Mouse (Mus musculus) cerebellum, adult 18-20 months (tissue): ENCODE data around the gene Dlgap3.

Source experiments
- DNase-seq, 2 experiments: peaks; one replicate each; pipeline ENCODE4 v3.0.0; 2021

Dlgap3 gene

DNA sequence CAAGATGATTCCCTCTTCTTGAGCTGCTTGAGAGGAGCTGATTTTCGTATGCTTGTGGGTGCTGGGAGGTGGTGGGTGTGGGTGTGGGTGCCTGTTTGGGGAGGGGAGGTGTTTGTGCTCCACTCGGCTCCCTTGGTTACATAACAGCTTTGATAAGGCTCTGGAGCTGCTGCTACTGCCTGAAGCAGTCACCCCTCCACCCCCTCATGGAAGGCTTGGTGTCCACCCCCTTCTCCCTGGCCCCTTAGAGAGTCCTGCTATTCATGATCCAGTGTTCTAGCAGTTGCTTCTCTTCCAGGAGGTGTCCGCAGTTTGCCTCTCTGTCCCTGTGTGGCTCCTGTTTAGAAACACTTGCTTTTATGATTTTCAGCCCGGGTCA lies 5.9 kb downstream of the Dlgap3 start:
- DNase-seq, result peak in 1 of 2 experiments; percentile 20

- no peak for DNase-seq
Observed at GRCm38 (mm10) chr4:127177961-127178360, 9.0 kb downstream of the Dlgap3 start.

DNA sequence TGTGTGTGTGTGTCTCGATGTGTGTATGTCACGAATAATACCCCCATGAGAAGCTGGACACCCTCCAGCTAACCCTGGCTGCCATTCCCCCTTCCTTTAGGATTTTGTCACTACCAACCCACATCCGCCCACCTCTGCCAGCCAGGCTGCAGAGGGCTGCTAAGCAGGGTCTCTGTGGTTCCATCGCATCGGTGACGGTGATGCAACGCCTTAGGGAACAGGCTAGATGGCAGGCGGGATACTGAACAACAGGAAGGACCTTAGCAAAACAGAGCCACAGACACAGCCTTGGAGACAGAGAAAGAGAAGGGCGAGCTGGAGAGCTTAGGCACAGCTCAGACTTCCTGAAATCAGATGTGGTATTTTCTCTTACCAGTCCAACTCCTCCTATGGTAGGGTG lies 9.7 kb downstream of the Dlgap3 start:
- DNase-seq, result peak in 1 of 2 experiments; percentile 10

- peak; percentile 19 to 24 for DNase-seq
Observed at GRCm38 (mm10) chr4:127179469-127180449, 10.8 kb downstream of the Dlgap3 start.

GRCm38 (mm10) chr4:127180450-127180840 lies 11.4 kb downstream of the Dlgap3 start:
- DNase-seq, result peak in 1 of 2 experiments; percentile 13

- no peak for DNase-seq
Observed at GRCm38 (mm10) chr4:127181010-127181409, 12.0 kb downstream of the Dlgap3 start.

GRCm38 (mm10) chr4:127183867-127184266 lies 14.9 kb downstream of the Dlgap3 start:
- DNase-seq, result peak; percentile 86 to 91

GRCm38 (mm10) chr4:127190921-127191320 lies 21.9 kb downstream of the Dlgap3 start:
- no peak for DNase-seq

DNA sequence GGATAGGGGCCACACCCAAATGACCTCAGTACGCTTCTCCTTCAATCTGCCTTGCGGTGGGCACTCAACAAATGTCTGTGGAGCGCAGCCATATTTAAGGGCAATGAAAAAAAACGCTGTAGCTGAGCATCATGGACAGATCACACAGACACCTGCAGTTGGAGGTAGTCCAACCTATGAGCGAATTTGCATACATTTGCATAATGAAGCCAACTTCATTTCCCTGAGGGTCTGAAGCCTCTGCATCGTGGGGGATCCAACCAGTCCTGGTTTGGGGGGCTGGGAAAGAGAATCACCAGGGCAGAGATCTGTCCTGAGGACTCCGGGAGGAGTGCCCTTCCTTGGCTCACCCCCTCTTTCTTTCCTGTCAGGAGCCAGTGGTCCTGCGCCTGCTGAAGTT lies 23.7 kb downstream of the Dlgap3 start:
- no peak for DNase-seq

DNA sequence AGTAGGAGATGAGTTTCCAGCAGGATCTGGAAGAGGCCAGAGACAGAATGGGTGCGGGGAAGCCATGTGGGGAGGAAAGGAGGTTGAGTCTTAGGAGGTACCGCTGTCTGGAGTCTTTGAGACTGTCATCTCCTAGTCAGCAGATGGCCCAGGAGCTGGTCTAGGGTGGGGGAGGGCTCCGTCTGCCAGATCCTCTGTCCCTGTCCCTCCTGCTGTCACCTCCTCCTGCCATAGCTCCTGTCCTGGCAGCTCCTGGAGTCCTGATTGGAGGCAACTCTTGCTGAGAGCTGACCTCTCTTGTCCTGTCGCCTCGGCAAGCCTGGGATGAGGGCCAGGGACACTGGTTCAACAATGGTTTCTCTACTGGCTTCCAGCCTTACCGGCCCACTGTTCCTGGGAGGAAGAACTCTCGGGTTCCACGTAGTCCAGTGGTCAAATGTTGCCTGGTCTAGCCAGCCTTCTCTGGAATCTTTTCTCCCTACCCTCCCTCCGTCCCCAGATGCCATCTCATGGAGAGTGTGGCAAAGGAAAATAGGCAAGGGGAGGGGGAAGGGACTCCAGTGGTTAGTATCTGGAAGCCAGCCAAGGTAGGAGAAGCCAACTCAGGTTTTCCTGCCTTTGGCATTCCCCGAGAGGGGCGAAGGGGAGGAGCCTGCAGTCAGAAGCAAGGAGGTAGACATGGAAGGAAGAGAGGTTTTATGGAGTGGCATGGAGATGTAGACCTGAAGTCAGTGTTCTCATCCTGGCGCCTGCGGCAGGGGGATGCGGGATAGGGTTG lies 24.6 kb downstream of the Dlgap3 start:
- peak; percentile 95 to 99 for DNase-seq

GRCm38 (mm10) chr4:127194477-127195269 lies 25.7 kb downstream of the Dlgap3 start:
- DNase-seq, result no peak

DNA sequence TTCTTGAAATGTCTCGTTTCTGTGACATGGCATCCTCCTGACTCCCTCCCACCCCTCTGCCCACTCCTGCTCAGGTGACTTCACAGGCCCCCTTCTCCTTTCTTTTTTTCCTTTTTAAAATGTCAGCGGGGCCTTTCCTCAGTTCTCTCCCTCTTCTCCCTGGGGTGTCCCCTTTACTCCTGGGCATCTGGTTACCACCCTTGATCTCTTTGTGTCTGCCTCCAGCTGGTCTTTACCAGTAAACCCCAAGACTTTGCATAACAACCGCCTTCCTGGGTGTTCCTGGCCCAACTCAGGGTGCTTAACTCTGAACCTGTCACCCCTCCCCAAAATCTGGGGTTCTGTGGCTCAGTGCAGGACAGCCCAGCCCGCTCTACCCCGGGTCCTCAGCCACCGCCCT lies 29.6 kb downstream of the Dlgap3 start:
- no peak for DNase-seq

- no peak for DNase-seq
Observed at GRCm38 (mm10) chr4:127199406-127199805, 30.4 kb downstream of the Dlgap3 start.

DNA sequence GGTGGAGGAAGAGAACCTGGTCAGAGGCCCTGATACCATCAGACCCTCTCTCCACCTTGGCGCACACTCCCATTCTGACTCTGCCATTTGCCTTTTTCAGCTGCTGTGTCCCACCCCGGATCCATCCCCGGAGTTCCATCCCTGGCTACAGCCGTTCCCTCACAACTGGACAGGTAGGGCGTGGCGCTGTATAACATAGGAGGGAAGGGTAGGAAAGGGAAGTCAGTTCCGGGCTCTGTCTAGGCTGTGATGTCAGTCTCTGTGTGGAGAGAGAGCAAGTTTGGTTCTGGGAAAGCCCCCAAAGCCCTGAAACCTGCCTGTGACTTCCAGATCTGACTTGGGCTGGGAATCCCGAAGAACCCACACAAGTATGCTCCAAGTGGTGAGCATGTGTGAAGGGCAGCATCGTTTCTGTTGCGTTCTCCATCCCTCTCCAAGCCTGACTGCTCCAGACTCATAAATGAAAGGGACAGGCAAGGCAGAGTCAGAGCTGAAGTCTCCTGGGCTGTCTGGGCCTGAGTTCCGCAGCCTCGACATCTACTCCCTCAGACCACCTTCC lies 31.2 kb downstream of the Dlgap3 start:
- DNase-seq, result no peak

DNA sequence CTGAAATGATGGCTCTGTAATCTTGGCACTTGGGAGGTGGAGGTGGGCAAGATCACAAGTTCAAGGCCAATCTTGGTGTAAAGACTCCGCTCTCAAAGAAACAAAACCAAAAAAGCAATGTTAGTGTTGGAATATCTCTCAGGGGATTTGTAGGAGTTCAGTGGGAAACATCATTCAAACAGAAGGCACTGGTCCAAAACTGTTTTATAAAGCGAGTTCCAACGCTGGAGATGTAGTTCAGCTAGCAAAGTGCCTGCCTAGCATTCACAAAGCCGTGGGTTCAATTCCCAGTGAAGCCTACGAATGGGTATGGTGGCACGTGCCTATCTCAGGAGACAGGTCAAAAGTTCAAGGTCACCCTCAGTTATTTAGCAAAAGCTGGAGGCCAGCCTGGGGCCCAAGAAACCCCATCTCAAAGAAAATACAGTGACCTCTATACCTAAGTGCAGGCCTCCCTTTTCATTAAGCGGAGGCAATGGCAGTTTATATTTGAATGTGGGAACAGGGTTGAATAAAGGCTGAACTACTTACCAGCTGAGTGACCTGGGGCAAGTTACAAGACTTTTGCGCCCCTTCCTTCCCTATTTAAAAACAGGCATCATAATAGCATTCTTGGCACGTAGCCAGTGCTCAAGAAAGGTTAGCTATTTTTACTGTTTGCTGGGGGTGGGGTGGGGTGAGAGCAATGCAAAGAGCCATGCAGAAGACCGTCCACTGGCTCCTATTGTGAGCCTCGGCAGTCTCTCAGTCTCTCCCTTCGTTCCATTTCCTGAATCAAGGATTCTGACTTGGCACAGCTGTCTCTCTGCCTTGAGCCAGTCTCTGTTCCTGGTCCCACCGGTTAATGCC lies 32.0 kb downstream of the Dlgap3 start:
- no peak for DNase-seq

GRCm38 (mm10) chr4:127203081-127203480 lies 34.1 kb downstream of the Dlgap3 start:
- no peak for DNase-seq

- DNase-seq, result no peak
Observed at GRCm38 (mm10) chr4:127211318-127211717, 42.3 kb downstream of the Dlgap3 start.

- no peak for DNase-seq
Observed at GRCm38 (mm10) chr4:127214510-127214909, 45.5 kb downstream of the Dlgap3 start.

- DNase-seq, result peak; percentile 62 to 71
Observed at GRCm38 (mm10) chr4:127215103-127215502, 46.1 kb downstream of the Dlgap3 start.

DNA sequence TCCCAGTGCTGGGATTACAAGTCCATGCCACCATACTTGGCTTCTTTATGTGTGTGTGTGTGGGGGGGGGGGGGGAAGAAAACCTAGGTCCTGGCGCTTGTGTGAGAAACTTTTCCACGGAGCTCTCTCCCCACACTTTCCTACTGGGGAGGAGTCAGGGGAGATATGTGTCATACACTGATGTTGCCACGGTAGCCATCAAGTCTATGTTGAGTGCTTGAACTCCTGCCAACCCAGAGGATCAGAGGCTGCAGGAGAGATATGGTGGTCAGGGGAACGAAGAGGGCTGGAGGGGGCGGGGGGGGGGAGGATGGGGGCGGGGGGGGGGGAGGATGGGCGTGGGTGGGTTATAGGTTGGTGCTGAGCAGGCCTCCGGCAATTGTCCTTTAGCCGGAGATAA lies 46.8 kb downstream of the Dlgap3 start:
- DNase-seq, result no peak

DNA sequence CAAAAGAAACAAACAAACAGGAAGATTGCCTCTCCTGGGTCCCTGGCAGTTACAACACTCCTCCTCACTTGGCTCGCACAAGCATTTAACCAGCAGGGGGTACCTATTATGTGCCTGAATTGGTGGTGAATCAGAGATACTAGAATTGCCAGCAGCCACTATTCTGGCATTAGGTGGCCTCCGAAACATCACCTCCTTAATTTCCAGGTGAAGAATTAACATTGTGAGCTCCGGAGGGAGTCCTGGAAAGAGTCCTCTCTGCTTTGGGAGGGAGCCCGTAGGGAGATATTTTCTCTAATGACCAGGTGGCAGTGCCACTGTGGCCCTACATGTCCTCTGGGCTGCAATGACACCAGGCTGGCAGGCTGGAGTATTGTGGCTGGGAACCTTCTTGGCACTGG lies 47.2 kb downstream of the Dlgap3 start:
- peak; percentile 73 to 77 for DNase-seq

GRCm38 (mm10) chr4:127217048-127217447 lies 48.0 kb downstream of the Dlgap3 start:
- no peak for DNase-seq
